Mouse (Mus musculus) kidney, postnatal 0 days (tissue): ENCODE results near the gene Gpr89. TPM values are rescaled to one million over a fixed set of nuclear protein-coding genes. Genes with fewer than 3 reads are reported as not detected.

ENCODE experiments used
- ATAC-seq: fragments of 200-750 bp; cut with Nextera tagmentation; replicated peaks from 2 replicates; pipeline ENCODE4 v1.8.0; 2017; ENCODE audit warnings: low read depth, moderate number of reproducible peaks, moderate TSS enrichment, moderate library complexity; ENCODE audit not compliant: low FRiP score
- DNase-seq: peaks from one replicate; pipeline ENCODE4 v3.0.0-alpha.2; 2016; ENCODE audit warnings: low spot score
- H3K27ac ChIP-seq: fragments of 300-500 bp; sonication (generic); 2 replicates; pipeline ENCODE4 v1.5.1; 2014; ENCODE audit warnings: mild to moderate bottlenecking
- H3K27me3 ChIP-seq: fragments of 300-500 bp; sonication (generic); 2 replicates; pipeline ENCODE4 v1.6.1; 2014; ENCODE audit warnings: low read length, mixed read lengths; ENCODE audit not compliant: insufficient read depth
- H3K36me3 ChIP-seq: fragments of 300-500 bp; sonication (generic); 2 replicates; pipeline ENCODE4 v1.6.1; 2014; ENCODE audit warnings: low read length, mixed read lengths; ENCODE audit not compliant: insufficient read depth
- H3K4me1 ChIP-seq: fragments of 300-500 bp; sonication (generic); replicated peaks from 2 replicates; pipeline ENCODE4 v1.6.1; 2014; ENCODE audit warnings: antibody characterized with exemption, low read length, mixed read lengths; ENCODE audit not compliant: insufficient read depth
- H3K4me2 ChIP-seq: fragments of 300-500 bp; sonication (generic); 2 replicates; pipeline ENCODE4 v1.6.1; 2014; ENCODE audit warnings: mild to moderate bottlenecking, low read length, moderate library complexity, mixed read lengths
- H3K4me3 ChIP-seq: fragments of 300-500 bp; sonication (generic); replicated peaks from 2 replicates; pipeline ENCODE4 v1.5.1; 2014; ENCODE audit warnings: low read depth, low read length
- H3K9ac ChIP-seq: fragments of 300-500 bp; sonication (generic); 2 replicates; pipeline ENCODE4 v1.6.1; 2014; ENCODE audit warnings: low read depth, low read length
- H3K9me3 ChIP-seq: fragments of 300-500 bp; sonication (generic); replicated peaks from 2 replicates; pipeline ENCODE4 v1.6.1; 2016; ENCODE audit warnings: low read length, inconsistent platforms, mixed read lengths
- CTCF ChIP-seq: IDR thresholded peaks from 2 replicates; pipeline ENCODE4 v1.5.1; 2016; ENCODE audit warnings: antibody characterized with exemption, low read depth, mild to moderate bottlenecking, moderate library complexity
- WGBS: fragments of 180-500 bp; shearing (Covaris S2); extraction: QIAGEN DNeasy Blood & Tissue Kit; methylation state at CpG from one replicate; pipeline ENCODE4 v1.1.7; 2014; 5-methylcytosine and 5-hydroxymethylcytosine counted together
- polyA plus RNA-seq: library from polyadenylated mRNA; unstranded; fragments of >200 nt; fragmentation: Nextera tagmentation; extraction: Ambion mirVana; gene quantifications from 2 replicates; pipeline ENCODE4 v1.2.1, GENCODE M21; 2015

Gpr89 gene
- polyA plus RNA-seq, 1 experiment from 2014 or later: 32.8 TPM

GRCm38 (mm10) chr3:96883690-96884089 lies 21.5 kb downstream of the Gpr89 start:
- no peak for TF ChIP-seq CTCF
- peaks cover 16% of the 10 kb centered on the region for H3K36me3 ChIP-seq
- 96% methylated on average over 7 of the region's 7 CpGs for WGBS

GRCm38 (mm10) chr3:96882061-96882849 lies 22.9 kb downstream of the Gpr89 start:
- no peak overlapping the region for H3K27ac ChIP-seq
- no peak overlapping the region for H3K4me2 ChIP-seq
- H3K36me3 ChIP-seq: peaks cover 15% of the 10 kb centered on the region
- no peak overlapping the region for H3K9ac ChIP-seq
- WGBS: 94% methylated on average over 14 of the region's 14 CpGs
- H3K27me3 ChIP-seq: no peaks in the 10 kb centered on the region
- ATAC-seq: no peak
- no peak for TF ChIP-seq CTCF
- H3K9me3 ChIP-seq: no peaks in the 10 kb centered on the region
- H3K4me1 ChIP-seq: no peaks in the 10 kb centered on the region
- no peak overlapping the region for H3K4me3 ChIP-seq
- DNase-seq: no peak

More at GRCm38 (mm10) chr3:96883690-96884089, 21.5 kb downstream of the Gpr89 start:
- Histone ChIP-seq H3K4me2 (no peak overlapping the region), H3K9ac (no peak overlapping the region), H3K9me3 (no peaks in the 10 kb centered on the region), H3K27ac (no peak overlapping the region), H3K27me3 (no peaks in the 10 kb centered on the region), H3K4me3 (no peak overlapping the region), H3K4me1 (no peaks in the 10 kb centered on the region)
- no peak for DNase-seq
- no peak for ATAC-seq

- Histone ChIP-seq H3K4me3 (no peak overlapping the region), H3K4me2 (no peak overlapping the region), H3K9ac (no peak overlapping the region), H3K27ac (no peak overlapping the region), H3K27me3 (no peaks in the 10 kb centered on the region), H3K4me1 (no peaks in the 10 kb centered on the region), H3K9me3 (no peaks in the 10 kb centered on the region), H3K36me3 (peaks cover 15% of the 10 kb centered on the region)
- WGBS: 61% methylated on average over 6 of the region's 6 CpGs
- DNase-seq: no peak
- ATAC-seq: no peak
- TF ChIP-seq CTCF: no peak
Observed at GRCm38 (mm10) chr3:96881557-96881956, 23.6 kb downstream of the Gpr89 start.

- Histone ChIP-seq H3K27me3 (no peaks in the 10 kb centered on the region), H3K36me3 (peaks cover 15% of the 10 kb centered on the region), H3K4me3 (no peak overlapping the region), H3K4me2 (no peak overlapping the region), H3K27ac (no peak overlapping the region), H3K9ac (no peak overlapping the region), H3K9me3 (no peaks in the 10 kb centered on the region), H3K4me1 (no peaks in the 10 kb centered on the region)
- TF ChIP-seq CTCF: no peak
- DNase-seq (no peak), ATAC-seq (no peak)
- WGBS: 84% methylated on average over 4 of the region's 4 CpGs
Observed at GRCm38 (mm10) chr3:96880385-96880784, 24.8 kb downstream of the Gpr89 start.

- peaks cover 15% of the 10 kb centered on the region for H3K36me3 ChIP-seq
- no peak for ATAC-seq
- H3K9me3 ChIP-seq: no peaks in the 10 kb centered on the region
- no peak for DNase-seq
- TF ChIP-seq CTCF: no peak
- 83% methylated on average over 9 of the region's 9 CpGs for WGBS
- no peak overlapping the region for H3K4me3 ChIP-seq
- no peak overlapping the region for H3K27ac ChIP-seq
- H3K9ac ChIP-seq: no peak overlapping the region
- H3K27me3 ChIP-seq: no peaks in the 10 kb centered on the region
- H3K4me1 ChIP-seq: no peaks in the 10 kb centered on the region
- H3K4me2 ChIP-seq: no peak overlapping the region
Observed at GRCm38 (mm10) chr3:96879536-96879935, 25.6 kb downstream of the Gpr89 start.

GRCm38 (mm10) chr3:96874808-96875571 lies 30.2 kb downstream of the Gpr89 start:
- no peaks in the 10 kb centered on the region for H3K27me3 ChIP-seq
- ATAC-seq: peak; percentile 65; the same call in 1 of the 2 replicates

More at GRCm38 (mm10) chr3:96874808-96875571, 30.2 kb downstream of the Gpr89 start:
- no peak for TF ChIP-seq CTCF
- no peak overlapping the region for H3K27ac ChIP-seq
- H3K36me3 ChIP-seq: peaks cover 24% of the 10 kb centered on the region
- H3K9ac ChIP-seq: no peak overlapping the region
- H3K4me1 ChIP-seq: no peaks in the 10 kb centered on the region
- no peak overlapping the region for H3K4me2 ChIP-seq
- DNase-seq: no peak
- H3K9me3 ChIP-seq: no peaks in the 10 kb centered on the region
- H3K4me3 ChIP-seq: no peak overlapping the region
- WGBS: 51% methylated on average over 7 of the region's 7 CpGs
